Mouse (Mus musculus): Measurements from ENCODE around the gene C130074G19Rik.

DNA sequence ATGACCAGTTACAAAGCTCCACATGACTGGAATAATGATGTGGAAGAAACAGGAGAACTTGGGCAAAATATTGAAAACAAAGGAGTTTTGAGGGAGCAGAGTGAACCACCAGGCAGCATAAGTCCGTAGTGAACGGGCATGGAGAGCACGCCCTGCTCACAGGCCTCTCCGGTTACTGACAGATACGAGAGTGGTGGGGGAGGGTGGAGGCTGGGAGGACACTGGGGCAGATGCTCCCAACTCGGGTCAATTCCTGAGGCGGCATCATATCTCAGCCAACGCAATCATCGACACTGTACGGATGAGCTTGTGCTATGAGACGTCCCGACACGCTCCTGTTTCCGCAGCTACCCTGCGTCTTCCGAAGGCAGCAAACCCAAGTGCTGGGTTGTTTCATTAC, 14.3 kb upstream of the C130074G19Rik start:
- TF ChIP-seq CTCF (IDR thresholded peaks at IDR 0.05; ENCODE audit: low read depth) (no peak), EP300 (IDR thresholded peaks at IDR 0.05; ENCODE audit: low read depth) (no peak)

Data from liver, embryonic 14.5 days (tissue).